Mouse (Mus musculus): ENCODE measurements around the gene Spry1.

Spry1 gene

DNA sequence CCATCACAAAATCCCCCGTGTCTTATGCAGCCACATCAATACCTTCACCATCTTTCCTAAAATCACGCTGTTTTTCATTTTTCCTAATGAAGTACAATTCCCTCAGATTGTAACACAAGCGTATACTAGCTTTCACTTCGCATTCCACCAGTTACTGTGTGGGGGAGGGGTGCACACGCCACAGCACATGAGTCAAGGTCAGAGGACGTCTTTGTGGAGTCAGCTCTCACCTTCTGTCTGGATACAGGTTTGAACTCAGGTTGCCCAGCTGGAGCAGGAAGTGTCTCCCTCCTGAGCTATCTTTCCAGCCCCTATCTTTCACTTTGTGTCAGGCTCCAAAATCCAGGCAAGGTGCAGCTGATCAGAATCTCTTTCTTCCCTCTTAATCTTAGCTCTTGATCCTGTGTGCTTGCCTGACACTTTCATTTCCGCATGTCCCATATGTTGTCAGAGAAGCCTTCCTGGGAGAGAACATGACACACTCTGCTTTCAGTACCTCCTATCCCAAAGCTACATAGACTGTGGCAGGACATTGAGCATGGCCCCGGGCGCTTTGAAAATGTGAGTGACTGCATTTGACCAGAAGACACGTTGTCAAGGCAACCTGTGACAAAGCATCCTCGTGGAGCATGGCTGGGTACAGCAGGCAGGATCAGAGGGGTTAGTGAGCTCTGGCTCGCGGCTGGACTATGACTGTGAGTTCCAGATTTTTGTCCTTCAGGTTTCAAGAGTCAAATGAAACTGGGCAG, 33.9 kb downstream of the Spry1 start:
- peak in 1 of 2 experiments; percentile 19 for DNase-seq

DNA sequence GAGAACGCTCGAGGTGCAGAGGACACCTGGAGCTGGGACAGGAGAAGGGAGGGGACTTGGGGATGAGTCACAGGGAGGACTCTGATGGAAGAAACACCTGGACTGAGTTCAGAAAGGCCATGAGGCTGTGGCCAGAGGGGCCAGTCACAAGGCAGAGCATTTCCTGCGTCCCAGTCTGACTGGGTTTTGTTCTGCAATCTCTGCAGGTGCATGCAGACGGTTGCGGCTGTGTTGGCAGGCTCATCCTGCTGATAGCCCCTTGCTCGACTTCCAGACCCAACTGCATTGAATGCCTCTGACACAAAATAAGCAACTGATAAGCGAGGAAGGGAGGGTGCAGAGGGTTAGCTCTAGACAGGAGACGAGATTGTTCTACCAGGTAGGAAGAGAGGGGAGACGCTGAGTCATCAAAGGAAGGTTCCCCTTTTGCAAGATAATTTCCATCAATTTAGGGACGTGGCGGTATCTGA, 35.3 kb downstream of the Spry1 start:
- DNase-seq = no peak

DNA sequence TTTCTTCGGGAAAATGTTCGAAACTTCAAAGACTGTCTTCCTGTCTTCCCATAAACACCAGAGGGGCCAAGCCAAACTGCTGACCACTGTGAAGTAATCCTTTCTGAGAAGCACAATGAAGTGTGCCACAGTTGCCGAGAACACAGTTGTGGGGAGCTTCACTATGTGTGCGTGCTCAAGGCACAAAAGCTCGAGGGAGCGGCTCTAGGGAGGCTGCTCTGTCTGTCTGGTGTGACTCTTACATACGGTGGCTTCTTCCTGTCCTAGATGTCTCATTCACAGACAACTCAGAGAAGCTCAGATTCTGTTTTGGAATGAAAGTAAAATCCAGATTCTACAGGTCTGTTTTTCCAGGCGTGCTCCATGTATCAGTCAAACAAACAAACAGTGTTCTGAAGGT, 36.5 kb downstream of the Spry1 start:
- no peak for DNase-seq

DNA sequence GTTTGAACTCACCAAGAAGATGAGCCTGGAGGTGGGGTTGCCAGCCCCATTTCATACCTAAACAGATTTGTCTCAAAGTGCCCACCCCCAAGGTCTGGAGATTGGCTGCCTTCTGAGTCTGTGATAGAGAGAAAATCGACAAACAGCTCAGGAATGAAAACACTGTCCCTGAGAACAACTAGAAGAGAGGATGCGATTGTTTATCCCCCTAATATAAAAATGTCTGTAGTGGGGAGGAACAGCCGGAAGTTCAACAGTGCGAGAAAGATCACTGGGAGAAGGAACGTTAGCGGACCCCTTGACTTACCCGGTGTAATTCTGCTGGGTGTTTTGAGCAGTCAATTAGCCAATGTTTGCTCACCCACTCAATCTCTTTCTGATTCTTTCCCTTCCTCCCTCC, 46.5 kb downstream of the Spry1 start:
- DNase-seq = no peak

DNA sequence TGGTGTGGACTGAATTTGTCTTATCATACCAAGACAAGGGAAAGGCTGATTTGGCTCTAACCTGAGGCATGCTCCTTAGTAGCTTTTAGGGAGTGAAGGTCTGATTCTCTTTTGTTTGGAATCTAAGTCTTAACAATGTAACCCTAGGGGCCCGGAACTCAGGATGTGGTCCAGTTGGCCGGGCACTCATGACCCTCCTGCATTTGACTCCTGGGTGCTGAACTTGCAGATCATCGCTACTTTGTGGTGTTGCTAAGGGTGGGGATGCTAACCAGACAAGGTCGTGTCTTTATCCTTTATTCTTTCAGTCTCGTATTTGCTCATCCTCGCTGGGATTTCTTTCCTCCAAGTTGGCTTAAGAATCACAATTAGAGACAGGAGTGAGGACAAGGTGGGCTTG, 47.0 kb downstream of the Spry1 start:
- DNase-seq = no peak

DNA sequence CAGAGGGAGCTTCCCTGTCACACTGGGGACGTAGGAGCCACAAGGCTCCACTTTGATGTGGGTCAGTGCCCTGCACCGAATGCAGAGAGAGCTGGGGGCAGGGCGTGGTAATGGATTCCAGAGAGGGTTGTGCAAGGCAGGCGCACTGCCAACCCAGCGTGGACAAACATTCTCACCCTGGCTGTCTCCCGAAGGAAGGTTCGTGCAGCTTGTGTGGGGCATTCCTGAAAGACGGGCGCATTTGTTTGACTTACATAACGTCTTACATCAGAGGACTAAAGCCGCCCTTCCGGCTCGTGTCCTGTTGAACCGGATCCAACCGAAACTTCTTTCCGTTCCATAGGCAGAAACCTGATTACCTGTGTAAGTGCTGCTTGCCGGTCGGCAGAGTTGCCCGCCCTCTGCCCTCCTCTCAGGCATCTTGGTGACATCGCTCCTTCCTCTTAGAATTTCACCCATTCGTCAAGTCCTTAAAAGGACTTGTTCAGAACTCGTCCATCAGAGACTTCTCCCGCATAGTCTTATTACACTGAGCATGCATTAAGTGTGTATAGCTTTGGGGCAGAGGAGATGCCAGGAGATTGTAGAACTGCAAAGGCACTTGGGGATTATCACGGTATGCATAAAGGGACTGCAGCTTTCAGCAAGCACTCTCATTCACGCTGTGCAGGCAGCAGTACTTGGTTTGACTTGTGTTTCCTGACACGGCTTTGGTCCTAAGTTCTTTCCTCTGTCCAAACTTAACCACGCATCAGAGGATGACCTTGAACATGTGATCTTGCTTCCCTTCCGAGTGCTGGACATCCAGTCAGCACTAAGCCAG, 47.6 kb downstream of the Spry1 start:
- peak; percentile 67 to 75 for DNase-seq

DNA sequence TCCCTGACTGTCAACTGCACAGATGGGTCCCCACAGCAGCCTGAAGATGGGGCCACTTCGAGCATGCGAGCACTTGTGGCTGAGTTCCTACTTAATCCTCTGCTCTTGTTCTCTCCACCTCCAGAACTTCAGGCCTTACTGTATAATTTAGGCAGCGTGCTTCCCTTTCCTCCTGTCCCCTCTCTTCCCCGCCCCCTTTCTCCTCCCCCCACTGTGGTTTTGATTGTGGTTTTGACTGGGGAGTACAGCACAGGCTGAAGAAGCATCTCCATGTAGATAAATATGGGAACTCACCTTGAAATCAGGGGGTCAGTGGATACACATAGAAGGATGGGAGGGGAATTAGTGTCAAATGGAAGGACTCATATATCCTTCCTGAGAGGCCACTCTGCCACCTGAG, 53.2 kb downstream of the Spry1 start:
- no peak for DNase-seq

DNA sequence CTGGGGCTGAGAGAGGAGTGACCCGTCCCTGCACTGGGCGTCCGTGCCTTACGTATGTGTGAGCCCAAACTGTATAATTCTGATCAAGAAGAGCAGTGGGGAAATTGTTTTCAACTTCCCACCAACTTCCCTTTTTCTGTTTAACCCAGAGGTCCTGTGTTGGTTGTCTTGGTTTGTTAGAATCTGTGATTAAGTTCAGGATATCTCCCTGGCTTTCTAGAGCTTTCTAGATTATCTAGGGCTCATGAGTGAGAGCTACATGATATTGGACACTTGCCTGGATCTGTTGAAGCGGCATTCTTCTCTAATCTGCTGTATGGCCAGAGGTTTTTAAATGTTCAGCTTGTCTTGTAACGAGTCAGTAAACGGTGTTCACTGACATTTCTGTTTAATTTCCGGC, 53.8 kb downstream of the Spry1 start:
- no peak for DNase-seq
